In the genomic region with DNA sequence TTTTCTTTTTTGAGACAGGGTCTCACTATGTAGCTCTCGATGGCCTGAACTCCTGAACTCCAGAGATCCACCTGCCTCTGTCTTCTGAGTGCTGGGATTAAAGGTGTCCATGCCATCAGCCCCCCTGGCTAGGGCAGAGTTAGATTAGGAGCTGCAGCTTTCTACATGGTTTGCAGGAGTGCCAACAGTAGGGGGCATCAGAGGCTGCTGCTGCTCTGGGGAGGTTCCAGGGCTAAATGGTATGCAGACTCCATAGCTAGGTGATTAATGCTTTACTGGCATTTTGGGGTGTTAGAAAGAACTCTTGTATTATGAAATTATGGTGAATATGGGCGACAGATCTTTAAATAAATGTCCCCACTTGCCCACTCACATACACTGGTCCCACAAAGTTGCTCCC, we compare ENCODE assay signal across 9 mouse cellular contexts. TPM values are rescaled to one million over a fixed set of nuclear protein-coding genes. Genes with fewer than 3 reads are reported as not detected.
A peak's percentile ranks its signal among the peaks of the same experiment; 100 is the strongest.
DNase-seq lines count a peak whose midpoint lies in the region.
"Had no signal": no experiment of that assay in that cellular context is flagged by ENCODE, and none has a peak within 500 bp of the region (broad histone marks: within the 10 kb centered on the region; RNA-seq: fewer than 3 reads in every experiment).

No protein-coding gene starts in this region.

- DNase-seq in cerebellum, postnatal 10 days, result peak; percentile 71 to 72
- DNase-seq in cerebellum, adult 11 months, result no peak
- DNase-seq in left cerebral cortex, adult 18-20 months (ENCODE audit: low spot score in 2 of 2), result peak; percentile 61 to 64
- no peak for DNase-seq in left cerebral cortex, adult 11 months (ENCODE audit: low spot score)
- DNase-seq in brain, adult 2 months (ENCODE audit: low read depth, low spot score), result peak; percentile 63
- DNase-seq in layer of hippocampus, postnatal 36 days, result peak; percentile 44 to 58
- peak; percentile 50 to 78 for DNase-seq in right cerebral cortex, adult 2 months (ENCODE audit: low spot score in 2 of 2)
- DNase-seq in urinary bladder, postnatal 4 days (ENCODE audit: low spot score in 2 of 2), result no peak
- DNase-seq: liver, embryonic 13.5 days had no signal

RNA-seq across cellular contexts. Expression of gene Fadd, which starts 5.0 kb away (rescaled TPM):
- 1 to 10 TPM; 2.2 to 2.3 TPM for total RNA-seq in left cerebral cortex, adult 18-20 months (2021)
- total RNA-seq in layer of hippocampus, postnatal 36 days (2021), result 1 to 10 TPM; 1.8 to 2.1 TPM

RNA-seq across cellular contexts. Expression of gene Ppfia1, which starts 33.8 kb away (rescaled TPM):
- total RNA-seq in left cerebral cortex, adult 18-20 months (2021), result 10 to 100 TPM; 28.9 to 37.6 TPM
- 10 to 100 TPM; 37.3 to 37.9 TPM for total RNA-seq in layer of hippocampus, postnatal 36 days (2021)

Comparison
In these comparisons a context has a peak if more than half of its experiments do, and no peak if none do; other contexts are left out.
1. DNase-seq: peak in cerebellum, postnatal 10 days (2 of 2), left cerebral cortex, adult 18-20 months (2 of 2), brain, adult 2 months (single experiment), layer of hippocampus, postnatal 36 days (2 of 2) and right cerebral cortex, adult 2 months (2 of 2); none in cerebellum, adult 11 months (single experiment), left cerebral cortex, adult 11 months (single experiment) and urinary bladder, postnatal 4 days (0 of 2).